In genomic region chr11:70171847-70172246, GRCm38 (mm10) we compare ENCODE assay signal across 9 mouse cellular contexts. TPM values are rescaled to one million over a fixed set of nuclear protein-coding genes. Genes with fewer than 3 reads are reported as not detected.
DNase-seq lines count a peak whose midpoint lies in the region; TF ChIP-seq lines count a peak whose summit lies in the region.
"Had no signal": no experiment of that assay in that cellular context is flagged by ENCODE, and none has a peak within 500 bp of the region (broad histone marks: within the 10 kb centered on the region; RNA-seq: fewer than 3 reads in every experiment).

No protein-coding gene starts in this region.

- H3K9ac ChIP-seq in MEL (ENCODE audit: control insufficient read depth, low read depth, low read length, poor library complexity, severe bottlenecking): no peak overlapping the region
- H3K9ac ChIP-seq: heart, embryonic 13.5 days had no signal

- TF ChIP-seq POLR2A in MEL (IDR thresholded peaks at IDR 0.05; ENCODE audit: control insufficient read depth in 1 of 2, insufficient read depth in 1 of 2, low read depth in 1 of 2, low read length in 2 of 2, poor library complexity in 1 of 2): no peak

- H3K79me2 ChIP-seq in MEL (ENCODE audit: control insufficient read depth, insufficient read depth, low read length, poor library complexity): no peaks in the 10 kb centered on the region

- H3K27me3 ChIP-seq in MEL (ENCODE audit: control insufficient read depth in 1 of 2, insufficient read depth in 2 of 2, low read length in 2 of 2): no peaks in the 10 kb centered on the region
- H3K27me3 ChIP-seq in hindbrain, embryonic 10.5 days (ENCODE audit: insufficient read depth, poor library complexity, severe bottlenecking): no peaks in the 10 kb centered on the region

- no peak overlapping the region for H3K4me3 ChIP-seq in MEL (ENCODE audit: control insufficient read depth in 1 of 2, insufficient read depth in 1 of 2, low read depth in 2 of 2, low read length in 2 of 2)
- H3K4me3 ChIP-seq in hindbrain, embryonic 10.5 days: no peak overlapping the region
- H3K4me3 ChIP-seq: heart, embryonic 13.5 days had no signal

- no peaks in the 10 kb centered on the region for H3K9me3 ChIP-seq in MEL (replicated peaks; ENCODE audit: insufficient read depth, low read length)
- H3K9me3 ChIP-seq in hindbrain, embryonic 10.5 days: peaks cover 2% of the 10 kb centered on the region; the same call in 1 of the 2 replicates

- no peak overlapping the region for H3K27ac ChIP-seq in MEL (ENCODE audit: control insufficient read depth, low read depth, low read length)
- H3K27ac ChIP-seq in hindbrain, embryonic 10.5 days: no peak overlapping the region
- H3K27ac ChIP-seq: heart, embryonic 13.5 days; macrophage had no signal

- no peak for TF ChIP-seq EP300 in MEL (IDR thresholded peaks at IDR 0.05; ENCODE audit: low read depth in 1 of 2, low read length in 2 of 2)

- TF ChIP-seq CTCF in MEL (IDR thresholded peaks at IDR 0.05 in 2 of 3, conservative IDR thresholded peaks at IDR 0.05 in 1 of 3; ENCODE audit: control insufficient read depth in 1 of 3, insufficient read depth in 1 of 3, low read depth in 2 of 3, low read length in 3 of 3, poor library complexity in 1 of 3, severe bottlenecking in 1 of 3): peak; percentile 55 to 86 (median 81)

- H3K4me1 ChIP-seq in MEL (ENCODE audit: control insufficient read depth in 1 of 2, insufficient read depth in 2 of 2, low read length in 2 of 2): peaks cover 0 to 10% of the 10 kb centered on the region in 2 experiments; a peak in 2 of 4 replicates
- peaks cover 8% of the 10 kb centered on the region; the same call in 1 of the 2 replicates for H3K4me1 ChIP-seq in hindbrain, embryonic 10.5 days (replicated peaks)
- H3K4me1 ChIP-seq: heart, embryonic 13.5 days had no signal

- peak; percentile 56 for TF ChIP-seq RAD21 in MEL (IDR thresholded peaks at IDR 0.05; ENCODE audit: low read depth, low read length)

- peak; percentile 61 for DNase-seq in kidney, adult 9 months
- no peak for DNase-seq in kidney, adult 11 months
- DNase-seq in MEL (ENCODE audit: low read depth, low spot score): peak; percentile 87
- DNase-seq in cerebellum, postnatal 14 days: peak; percentile 42 to 52
- DNase-seq in lung, postnatal 25 days (ENCODE audit: low spot score): peak; percentile 61
- DNase-seq in ovary, postnatal 14 days (ENCODE audit: low spot score): no peak
- no peak for DNase-seq in hindbrain, embryonic 10.5 days (ENCODE audit: low spot score)

- 50% methylated on average over 3 of the region's 3 CpGs for WGBS in hindbrain, embryonic 10.5 days

- H3K36me3 ChIP-seq in MEL (ENCODE audit: control insufficient read depth in 1 of 2, insufficient read depth in 2 of 2, low read length in 2 of 2): peaks cover 0 to 4% of the 10 kb centered on the region in 2 experiments; a peak in 2 of 4 replicates
- no peaks in the 10 kb centered on the region for H3K36me3 ChIP-seq in hindbrain, embryonic 10.5 days
- H3K36me3 ChIP-seq: heart, embryonic 13.5 days had no signal

TF ChIP-seq in MEL, 35 proteins besides CTCF, POLR2A, EP300 and RAD21:
- TF ChIP-seq RCOR1 (IDR thresholded peaks at IDR 0.05; ENCODE audit: low read depth, low read length) (no peak), TAL1 (IDR thresholded peaks at IDR 0.05; ENCODE audit: low read length) (no peak), MAZ (IDR thresholded peaks at IDR 0.05; ENCODE audit: low read depth, low read length) (no peak), MYB (IDR thresholded peaks at IDR 0.05; ENCODE audit: low read depth, low read length) (no peak), USF1 (IDR thresholded peaks at IDR 0.05; ENCODE audit: low read depth, low read length) (no peak), MXI1 (IDR thresholded peaks at IDR 0.05; ENCODE audit: low read depth, low read length) (no peak), BHLHE40 (IDR thresholded peaks at IDR 0.05; ENCODE audit: borderline replicate concordance, low read depth, low read length) (no peak), TCF12 (IDR thresholded peaks at IDR 0.05; ENCODE audit: low read depth, low read length) (no peak), MAFK (IDR thresholded peaks at IDR 0.05; ENCODE audit: borderline replicate concordance, low read depth, low read length) (no peak), MAX (IDR thresholded peaks at IDR 0.05; ENCODE audit: low read length) (no peak), USF2 (IDR thresholded peaks at IDR 0.05; ENCODE audit: borderline replicate concordance in 1 of 2, insufficient read depth in 1 of 2, low read depth in 1 of 2, low read length in 2 of 2) (no peak), ZMIZ1 (IDR thresholded peaks at IDR 0.05; ENCODE audit: low read depth, low read length) (no peak), UBTF (IDR thresholded peaks at IDR 0.05; ENCODE audit: borderline replicate concordance, insufficient read depth, low read depth, low read length) (no peak), SMC3 (IDR thresholded peaks at IDR 0.05; ENCODE audit: low read depth, low read length) (peak; percentile 67), NRF1 (IDR thresholded peaks at IDR 0.05; ENCODE audit: insufficient read depth, low read depth, low read length, poor library complexity, severe bottlenecking) (no peak), ZKSCAN1 (IDR thresholded peaks at IDR 0.05; ENCODE audit: low read depth, low read length) (no peak), TBP (IDR thresholded peaks at IDR 0.05; ENCODE audit: low read depth, low read length) (no peak), ELF1 (IDR thresholded peaks at IDR 0.05; ENCODE audit: low read depth, low read length) (no peak), POLR2AphosphoS2 (IDR thresholded peaks at IDR 0.05; ENCODE audit: low read length) (no peak), E2F4 (IDR thresholded peaks at IDR 0.05; ENCODE audit: borderline replicate concordance, low read depth, low read length) (no peak), CHD2 (IDR thresholded peaks at IDR 0.05; ENCODE audit: low read length) (no peak), CHD1 (IDR thresholded peaks at IDR 0.05; ENCODE audit: low read depth, low read length) (no peak), KAT2A (conservative IDR thresholded peaks at IDR 0.05; ENCODE audit: low read depth, low read length) (no peak), JUND (IDR thresholded peaks at IDR 0.05; ENCODE audit: low read depth, low read length) (no peak), ZC3H11A (IDR thresholded peaks at IDR 0.05; ENCODE audit: low read depth, low read length) (peak; percentile 5; the same call in 1 of the 2 replicates), MYC (IDR thresholded peaks at IDR 0.05; ENCODE audit: low read depth, low read length) (0 out of 2 replicates have a peak, but pooled peaks have one; percentile 29)

RNA-seq across cellular contexts. Expression of gene Clec10a, which starts 15.8 kb away (rescaled TPM):
- 5.0 and 8.4 TPM in 2 replicates for total RNA-seq in MEL (2012; rRNA removed)
- polyA plus RNA-seq in MEL (2012; ENCODE audit: insufficient read depth in 1 of 2, insufficient read length in 2 of 2, low read depth in 1 of 2, low replicate concordance in 2 of 2, missing spikeins in 1 of 2): 10 to 100 TPM in 1 of 2 experiments, not detected in 1; 10.8 TPM
- polyA plus RNA-seq in hindbrain, embryonic 10.5 days (2016; fragmentation: Nextera tagmentation; extraction: Ambion mirVana): 0.35 and 0.81 TPM in 2 replicates

RNA-seq across cellular contexts. Expression of gene Slc16a11, which starts 40.7 kb away (rescaled TPM):
- total RNA-seq in MEL (2012; rRNA removed): 0.31 and 0.33 TPM in 2 replicates
- 1 to 10 TPM in 1 of 2 experiments, not detected in 1; 1.2 TPM for polyA plus RNA-seq in MEL (2012; ENCODE audit: insufficient read depth in 1 of 2, insufficient read length in 2 of 2, low read depth in 1 of 2, low replicate concordance in 2 of 2, missing spikeins in 1 of 2)
- 0.93 and 1.5 TPM in 2 replicates for polyA plus RNA-seq in hindbrain, embryonic 10.5 days (2016; fragmentation: Nextera tagmentation; extraction: Ambion mirVana)
- polyA plus RNA-seq: macrophage had no signal

RNA-seq across cellular contexts. Expression of gene Mgl2, which starts 41.7 kb away (rescaled TPM):
- 0.12 TPM in 1 of 2 replicates, not detected in the other for total RNA-seq in MEL (2012; rRNA removed)
- polyA plus RNA-seq in MEL (2012; ENCODE audit: insufficient read depth in 1 of 2, insufficient read length in 2 of 2, low read depth in 1 of 2, low replicate concordance in 2 of 2, missing spikeins in 1 of 2): under 1 TPM in 1 of 2 experiments, not detected in 1; 0.06 TPM
- polyA plus RNA-seq in hindbrain, embryonic 10.5 days (2016; fragmentation: Nextera tagmentation; extraction: Ambion mirVana): not detected in 2 replicates

RNA-seq across cellular contexts. Expression of gene Slc16a13, which starts 49.0 kb away (rescaled TPM):
- 3.1 and 4.2 TPM in 2 replicates for total RNA-seq in MEL (2012; rRNA removed)
- polyA plus RNA-seq in MEL (2012; ENCODE audit: insufficient read depth in 1 of 2, insufficient read length in 2 of 2, low read depth in 1 of 2, low replicate concordance in 2 of 2, missing spikeins in 1 of 2): 1 to 10 TPM in 1 of 2 experiments, not detected in 1; 7.9 TPM
- polyA plus RNA-seq in hindbrain, embryonic 10.5 days (2016; fragmentation: Nextera tagmentation; extraction: Ambion mirVana): 15.7 and 18.0 TPM in 2 replicates

RNA-seq across cellular contexts. Expression of gene Bcl6b, which starts 57.8 kb away (rescaled TPM):
- total RNA-seq in MEL (2012; rRNA removed): not detected in 2 replicates
- polyA plus RNA-seq in MEL (2012; ENCODE audit: insufficient read depth in 1 of 2, insufficient read length in 2 of 2, low read depth in 1 of 2, low replicate concordance in 2 of 2, missing spikeins in 1 of 2): not detected
- 5.5 and 5.6 TPM in 2 replicates for polyA plus RNA-seq in hindbrain, embryonic 10.5 days (2016; fragmentation: Nextera tagmentation; extraction: Ambion mirVana)
- polyA plus RNA-seq: macrophage had no signal

Comparison
In these comparisons a context has a peak if more than half of its experiments do, and no peak if none do; other contexts are left out.
1. DNase-seq: peak in kidney, adult 9 months (single experiment), MEL (single experiment), cerebellum, postnatal 14 days (2 of 2) and lung, postnatal 25 days (single experiment); none in kidney, adult 11 months (single experiment), ovary, postnatal 14 days (single experiment) and hindbrain, embryonic 10.5 days (single experiment).